Mouse (Mus musculus) intestine, postnatal 0 days (tissue): ENCODE measurements around the gene Pcca. TPM values are rescaled to one million over a fixed set of nuclear protein-coding genes. Genes with fewer than 3 reads are reported as not detected.

Experiments used
- ATAC-seq: fragments of 200-750 bp; cut with Nextera tagmentation; 2 replicates; pipeline ENCODE4 v1.8.0; 2017; ENCODE audit warnings: mild to moderate bottlenecking, moderate TSS enrichment, moderate library complexity
- H3K27ac ChIP-seq: fragments of 300-500 bp; sonication (generic); 2 replicates; pipeline ENCODE4 v1.5.1; 2014; ENCODE audit warnings: mild to moderate bottlenecking, low read depth, low read length, moderate library complexity
- H3K27me3 ChIP-seq: fragments of 300-500 bp; sonication (generic); replicated peaks from 2 replicates; pipeline ENCODE4 v1.6.1; 2014; ENCODE audit warnings: low read length, mixed read lengths; ENCODE audit not compliant: control insufficient read depth, insufficient read depth
- H3K36me3 ChIP-seq: fragments of 300-500 bp; sonication (generic); 2 replicates; pipeline ENCODE4 v1.6.1; 2014; ENCODE audit warnings: mild to moderate bottlenecking, moderate library complexity; ENCODE audit not compliant: control insufficient read depth, insufficient read depth
- H3K4me1 ChIP-seq: fragments of 300-500 bp; sonication (generic); replicated peaks from 2 replicates; pipeline ENCODE4 v1.6.1; 2014; ENCODE audit warnings: antibody characterized with exemption, low read length, mixed read lengths; ENCODE audit not compliant: control insufficient read depth, insufficient read depth
- H3K4me2 ChIP-seq: fragments of 300-500 bp; sonication (generic); replicated peaks from 2 replicates; pipeline ENCODE4 v1.6.1; 2014; ENCODE audit warnings: low read depth, mild to moderate bottlenecking, moderate library complexity
- H3K4me3 ChIP-seq: fragments of 300-500 bp; sonication (generic); 2 replicates; pipeline ENCODE4 v1.5.1; 2014; ENCODE audit warnings: low read depth, low read length
- H3K9ac ChIP-seq: fragments of 300-500 bp; sonication (generic); 2 replicates; pipeline ENCODE4 v1.6.1; 2014; ENCODE audit warnings: mild to moderate bottlenecking, low read depth, low read length
- H3K9me3 ChIP-seq: fragments of 300-500 bp; sonication (generic); 2 replicates; pipeline ENCODE4 v1.6.1; 2016; ENCODE audit warnings: mixed run types; ENCODE audit not compliant: control insufficient read depth
- CTCF ChIP-seq: sonication (generic); IDR thresholded peaks from 2 replicates; pipeline ENCODE4 v1.5.1; 2016; ENCODE audit warnings: low read depth, mild to moderate bottlenecking, control low read depth, antibody characterized with exemption, moderate library complexity
- WGBS: fragments of 180-500 bp; shearing (Covaris S2); extraction: QIAGEN DNeasy Blood & Tissue Kit; methylation state at CpG from one replicate; pipeline ENCODE4 v1.1.7; 2014; 5-methylcytosine and 5-hydroxymethylcytosine counted together
- polyA plus RNA-seq: library from polyadenylated mRNA; unstranded; fragments of >200 nt; fragmentation: Nextera tagmentation; extraction: Ambion mirVana; gene quantifications from 2 replicates; pipeline ENCODE4 v1.2.1, GENCODE M21; 2015

Pcca gene
- polyA plus RNA-seq, 1 experiment from 2014 or later, result 5.9 TPM

- no peaks in the 10 kb centered on the region for H3K9me3 ChIP-seq
- H3K4me3 ChIP-seq, result no peak overlapping the region
- no peaks in the 10 kb centered on the region for H3K36me3 ChIP-seq
- H3K27ac ChIP-seq, result no peak overlapping the region
- no peak overlapping the region for H3K4me2 ChIP-seq
- H3K4me1 ChIP-seq, result no peaks in the 10 kb centered on the region
- no peak for TF ChIP-seq CTCF
- peaks cover 88% of the 10 kb centered on the region for H3K27me3 ChIP-seq
- ATAC-seq, result no peak
- no peak overlapping the region for H3K9ac ChIP-seq
- 3% methylated on average over 5 of the region's 5 CpGs for WGBS
Observed at GRCm38 (mm10) chr14:122489041-122489440, 45.1 kb upstream of the Pcca start.

DNA sequence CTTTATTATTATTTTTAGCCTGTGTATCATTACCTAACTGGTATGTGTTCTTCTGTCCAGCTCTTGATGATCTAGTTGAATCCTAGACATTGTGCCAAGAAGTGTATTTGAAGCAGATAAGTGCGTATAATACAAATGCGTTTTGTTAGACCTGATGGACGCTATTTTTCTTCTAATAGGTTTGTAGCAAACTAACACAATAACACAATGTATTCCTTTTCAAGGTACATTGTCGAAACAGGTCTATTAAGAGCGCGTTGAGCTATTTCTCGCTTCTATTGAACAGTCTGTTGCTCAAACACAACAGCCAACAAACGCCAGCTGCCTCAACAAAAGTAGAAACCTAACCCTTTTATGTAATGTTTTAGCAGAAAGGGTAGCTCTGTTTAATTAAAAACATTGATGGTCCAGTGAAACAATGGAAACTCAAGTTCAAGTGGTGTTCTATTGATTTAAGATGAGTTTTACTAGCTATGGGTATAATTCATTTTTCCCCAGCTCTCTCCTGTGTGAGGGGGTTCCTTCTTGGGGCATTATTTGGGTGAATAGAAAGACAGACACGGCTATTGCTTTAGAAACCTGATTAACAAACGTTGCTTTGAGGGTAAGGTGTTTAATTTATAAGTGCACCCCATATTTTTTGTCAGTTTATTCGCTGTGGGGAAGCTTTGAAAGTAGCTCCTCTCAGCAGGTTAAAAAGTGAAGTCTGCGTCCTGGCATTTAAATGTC is 44.3 kb upstream of the Pcca start:
- no peak overlapping the region for H3K27ac ChIP-seq
- H3K36me3 ChIP-seq, result no peaks in the 10 kb centered on the region
- no peaks in the 10 kb centered on the region for H3K4me1 ChIP-seq
- 0 out of 2 replicates have a peak overlapping the region, but pooled peaks have one; percentile 27 for H3K4me3 ChIP-seq
- 6% methylated on average over 12 of the region's 12 CpGs for whole genome bisulfite sequencing
- no peak for ATAC-seq
- no peak overlapping the region; the same call in 1 of the 2 replicates for H3K4me2 ChIP-seq
- peaks cover 87% of the 10 kb centered on the region for H3K27me3 ChIP-seq
- no peak for TF ChIP-seq CTCF
- H3K9ac ChIP-seq, result no peak overlapping the region
- no peaks in the 10 kb centered on the region for H3K9me3 ChIP-seq

- 2% methylated on average over 51 of the region's 51 CpGs for WGBS
- peak within 1 kb of the TSS; percentile 49 for H3K4me2 ChIP-seq
- H3K4me3 ChIP-seq, result peak within 1 kb of the TSS; percentile 27
- TF ChIP-seq CTCF, result no peak
- no peaks in the 10 kb centered on the region for H3K9me3 ChIP-seq
- H3K27me3 ChIP-seq, result peaks cover 85% of the 10 kb centered on the region
- H3K36me3 ChIP-seq, result no peaks in the 10 kb centered on the region
- H3K27ac ChIP-seq, result no peak within 1 kb of the TSS
- H3K4me1 ChIP-seq, result no peaks in the 10 kb centered on the region
- H3K9ac ChIP-seq, result no peak within 1 kb of the TSS
- ATAC-seq, result peak; percentile 19; the same call in 1 of the 2 replicates
Observed at GRCm38 (mm10) chr14:122490441-122491328, 43.4 kb upstream of the Pcca start, which contains the start of gene Gm10837. Gm10837 (plus strand) TSS chr14:122490586.

- H3K4me2 ChIP-seq, result no peak overlapping the region
- no peak overlapping the region for H3K9ac ChIP-seq
- H3K36me3 ChIP-seq, result no peaks in the 10 kb centered on the region
- TF ChIP-seq CTCF, result no peak
- 79% methylated on average over 6 of the region's 6 CpGs for WGBS
- H3K9me3 ChIP-seq, result no peaks in the 10 kb centered on the region
- H3K4me1 ChIP-seq, result no peaks in the 10 kb centered on the region
- H3K27ac ChIP-seq, result no peak overlapping the region
- peaks cover 82% of the 10 kb centered on the region for H3K27me3 ChIP-seq
- no peak for ATAC-seq
- H3K4me3 ChIP-seq, result no peak overlapping the region
Observed at GRCm38 (mm10) chr14:122491521-122491920, 42.6 kb upstream of the Pcca start.

GRCm38 (mm10) chr14:122492015-122492414 is 42.1 kb upstream of the Pcca start:
- Histone ChIP-seq H3K36me3 (no peaks in the 10 kb centered on the region), H3K27ac (no peak overlapping the region), H3K4me1 (no peaks in the 10 kb centered on the region), H3K9ac (no peak overlapping the region), H3K4me2 (no peak overlapping the region), H3K9me3 (no peaks in the 10 kb centered on the region), H3K4me3 (no peak overlapping the region), H3K27me3 (peaks cover 77% of the 10 kb centered on the region)
- WGBS, result 74% methylated on average over 1 of the region's 1 CpGs
- no peak for TF ChIP-seq CTCF
- no peak for ATAC-seq

- ATAC-seq, result no peak
- Histone ChIP-seq H3K4me3 (no peak overlapping the region), H3K9ac (no peak overlapping the region), H3K36me3 (no peaks in the 10 kb centered on the region), H3K4me2 (no peak overlapping the region), H3K4me1 (no peaks in the 10 kb centered on the region), H3K27me3 (no peaks in the 10 kb centered on the region), H3K27ac (no peak overlapping the region), H3K9me3 (no peaks in the 10 kb centered on the region)
- 18% methylated on average over 2 of the region's 2 CpGs for WGBS
- peak; percentile 59 for TF ChIP-seq CTCF
Observed at GRCm38 (mm10) chr14:122509058-122509457, 25.1 kb upstream of the Pcca start.
